Mouse (Mus musculus): ENCODE results near the gene Tnni3k. TPM values are rescaled to one million over a fixed set of nuclear protein-coding genes. Genes with fewer than 3 reads are reported as not detected.

Gene Tnni3k
- polyA plus RNA-seq, 1 experiment from 2014 or later, result 0.26 TPM

GRCm38 (mm10) chr3:154924936-154925335 is 130.3 kb downstream of the Tnni3k start:
- no peaks in the 10 kb centered on the region for H3K27me3 ChIP-seq
- no peak overlapping the region for H3K9ac ChIP-seq
- WGBS, result 92% methylated on average over 8 of the region's 8 CpGs
- H3K4me2 ChIP-seq, result no peak overlapping the region
- H3K4me3 ChIP-seq, result no peak overlapping the region
- no peaks in the 10 kb centered on the region for H3K9me3 ChIP-seq
- peaks cover 4% of the 10 kb centered on the region for H3K4me1 ChIP-seq (replicated peaks)
- H3K27ac ChIP-seq, result no peak overlapping the region
- no peak for ATAC-seq (ENCODE audit: low FRiP score)
- H3K36me3 ChIP-seq, result no peaks in the 10 kb centered on the region

- H3K4me1 ChIP-seq (replicated peaks), result no peaks in the 10 kb centered on the region
- no peaks in the 10 kb centered on the region for H3K36me3 ChIP-seq
- H3K27ac ChIP-seq, result no peak overlapping the region
- no peak for ATAC-seq (ENCODE audit: low FRiP score)
- WGBS, result 86% methylated on average over 1 of the region's 1 CpGs
- H3K9me3 ChIP-seq, result no peaks in the 10 kb centered on the region
- H3K9ac ChIP-seq, result no peak overlapping the region
- no peak overlapping the region for H3K4me3 ChIP-seq
- no peaks in the 10 kb centered on the region for H3K27me3 ChIP-seq
- no peak overlapping the region for H3K4me2 ChIP-seq
These were observed 139.6 kb downstream of the Tnni3k start for GRCm38 (mm10) chr3:154915566-154915965.

GRCm38 (mm10) chr3:154913641-154914040 is 141.6 kb downstream of the Tnni3k start:
- Histone ChIP-seq H3K4me3 (no peak overlapping the region), H3K9ac (no peak overlapping the region), H3K27me3 (no peaks in the 10 kb centered on the region), H3K4me2 (no peak overlapping the region), H3K4me1 (replicated peaks) (no peaks in the 10 kb centered on the region), H3K36me3 (no peaks in the 10 kb centered on the region), H3K9me3 (no peaks in the 10 kb centered on the region), H3K27ac (no peak overlapping the region)
- WGBS, result 76% methylated on average over 6 of the region's 6 CpGs
- ATAC-seq (ENCODE audit: low FRiP score), result no peak

GRCm38 (mm10) chr3:154896737-154897136 is 158.5 kb downstream of the Tnni3k start:
- Histone ChIP-seq H3K4me3 (no peak overlapping the region), H3K36me3 (no peaks in the 10 kb centered on the region), H3K27ac (no peak overlapping the region), H3K9me3 (no peaks in the 10 kb centered on the region), H3K27me3 (no peaks in the 10 kb centered on the region), H3K4me1 (replicated peaks) (no peaks in the 10 kb centered on the region), H3K4me2 (no peak overlapping the region), H3K9ac (no peak overlapping the region)
- ATAC-seq (ENCODE audit: low FRiP score), result no peak
- 76% methylated on average over 7 of the region's 7 CpGs for WGBS

GRCm38 (mm10) chr3:154893225-154893624 is 162.0 kb downstream of the Tnni3k start:
- Histone ChIP-seq H3K9me3 (no peaks in the 10 kb centered on the region), H3K9ac (no peak overlapping the region), H3K4me2 (no peak overlapping the region), H3K36me3 (no peaks in the 10 kb centered on the region), H3K4me3 (no peak overlapping the region), H3K27me3 (no peaks in the 10 kb centered on the region), H3K27ac (no peak overlapping the region), H3K4me1 (replicated peaks) (no peaks in the 10 kb centered on the region)
- 92% methylated on average over 3 of the region's 3 CpGs for WGBS
- ATAC-seq (ENCODE audit: low FRiP score), result no peak

- H3K4me3 ChIP-seq, result no peak overlapping the region
- H3K36me3 ChIP-seq, result no peaks in the 10 kb centered on the region
- H3K9me3 ChIP-seq, result no peaks in the 10 kb centered on the region
- no peak overlapping the region for H3K4me2 ChIP-seq
- 31% methylated on average over 5 of the region's 5 CpGs for WGBS
- H3K27ac ChIP-seq, result no peak overlapping the region
- peaks cover 12% of the 10 kb centered on the region for H3K4me1 ChIP-seq (replicated peaks)
- no peak overlapping the region; the same call in 1 of the 2 replicates for H3K9ac ChIP-seq
- no peak for ATAC-seq (ENCODE audit: low FRiP score)
- no peaks in the 10 kb centered on the region for H3K27me3 ChIP-seq
These were observed 169.8 kb downstream of the Tnni3k start for GRCm38 (mm10) chr3:154885452-154885851.

- H3K9me3 ChIP-seq, result no peaks in the 10 kb centered on the region
- no peaks in the 10 kb centered on the region for H3K27me3 ChIP-seq
- H3K4me3 ChIP-seq, result no peak overlapping the region
- no peaks in the 10 kb centered on the region for H3K36me3 ChIP-seq
- H3K4me1 ChIP-seq (replicated peaks), result peaks cover 16% of the 10 kb centered on the region
- no peak overlapping the region for H3K4me2 ChIP-seq
- no peak overlapping the region for H3K27ac ChIP-seq
- no peak overlapping the region for H3K9ac ChIP-seq
- 0 out of 2 replicates have a peak, but pooled peaks have one; percentile 49 for ATAC-seq (ENCODE audit: low FRiP score)
- WGBS, result 52% methylated on average over 5 of the region's 5 CpGs
These were observed 170.2 kb downstream of the Tnni3k start for GRCm38 (mm10) chr3:154885048-154885447.

GRCm38 (mm10) chr3:154881428-154881986 is 173.7 kb downstream of the Tnni3k start:
- Histone ChIP-seq H3K27me3 (no peaks in the 10 kb centered on the region), H3K27ac (no peak overlapping the region), H3K4me1 (replicated peaks) (peaks cover 16% of the 10 kb centered on the region), H3K9ac (no peak overlapping the region), H3K4me2 (no peak overlapping the region), H3K4me3 (no peak overlapping the region), H3K36me3 (no peaks in the 10 kb centered on the region), H3K9me3 (no peaks in the 10 kb centered on the region)
- no peak for ATAC-seq (ENCODE audit: low FRiP score)
- 72% methylated on average over 2 of the region's 2 CpGs for WGBS

GRCm38 (mm10) chr3:154880536-154880939 is 174.7 kb downstream of the Tnni3k start:
- no peaks in the 10 kb centered on the region for H3K36me3 ChIP-seq
- no peak overlapping the region for H3K4me2 ChIP-seq
- H3K9ac ChIP-seq, result no peak overlapping the region
- H3K9me3 ChIP-seq, result no peaks in the 10 kb centered on the region
- H3K27ac ChIP-seq, result no peak overlapping the region
- no peaks in the 10 kb centered on the region for H3K27me3 ChIP-seq
- no peak overlapping the region for H3K4me3 ChIP-seq
- 45% methylated on average over 4 of the region's 4 CpGs for WGBS
- H3K4me1 ChIP-seq (replicated peaks), result peaks cover 14% of the 10 kb centered on the region
- no peak for ATAC-seq (ENCODE audit: low FRiP score)

- 79% methylated on average over 5 of the region's 5 CpGs for WGBS
These were observed 175.1 kb downstream of the Tnni3k start for GRCm38 (mm10) chr3:154880108-154880507.

GRCm38 (mm10) chr3:154879515-154879914 is 175.7 kb downstream of the Tnni3k start:
- WGBS, result 74% methylated on average over 2 of the region's 2 CpGs
- no peak overlapping the region for H3K4me2 ChIP-seq
- peaks cover 7% of the 10 kb centered on the region; the same call in 1 of the 2 replicates for H3K4me1 ChIP-seq (replicated peaks)
- no peaks in the 10 kb centered on the region for H3K27me3 ChIP-seq
- no peak overlapping the region for H3K4me3 ChIP-seq
- no peak overlapping the region for H3K9ac ChIP-seq
- no peaks in the 10 kb centered on the region for H3K36me3 ChIP-seq
- no peak for ATAC-seq (ENCODE audit: low FRiP score)
- no peaks in the 10 kb centered on the region for H3K9me3 ChIP-seq
- no peak overlapping the region for H3K27ac ChIP-seq

More at GRCm38 (mm10) chr3:154880108-154880507, 175.1 kb downstream of the Tnni3k start:
- ATAC-seq (ENCODE audit: low FRiP score), result no peak
- H3K36me3 ChIP-seq, result no peaks in the 10 kb centered on the region
- no peaks in the 10 kb centered on the region for H3K9me3 ChIP-seq
- H3K27ac ChIP-seq, result no peak overlapping the region
- H3K9ac ChIP-seq, result no peak overlapping the region
- peaks cover 9% of the 10 kb centered on the region for H3K4me1 ChIP-seq (replicated peaks)
- no peak overlapping the region for H3K4me3 ChIP-seq
- H3K4me2 ChIP-seq, result no peak overlapping the region
- no peaks in the 10 kb centered on the region for H3K27me3 ChIP-seq

GRCm38 (mm10) chr3:154879080-154879479 is 176.1 kb downstream of the Tnni3k start:
- H3K36me3 ChIP-seq, result no peaks in the 10 kb centered on the region
- no peak overlapping the region for H3K27ac ChIP-seq
- WGBS, result 90% methylated on average over 1 of the region's 1 CpGs
- no peak overlapping the region for H3K9ac ChIP-seq
- H3K4me3 ChIP-seq, result no peak overlapping the region
- H3K27me3 ChIP-seq, result no peaks in the 10 kb centered on the region
- H3K4me1 ChIP-seq (replicated peaks), result peaks cover 7% of the 10 kb centered on the region; the same call in 1 of the 2 replicates
- no peaks in the 10 kb centered on the region for H3K9me3 ChIP-seq
- no peak for ATAC-seq (ENCODE audit: low FRiP score)
- no peak overlapping the region for H3K4me2 ChIP-seq

GRCm38 (mm10) chr3:154868807-154869206 is 186.4 kb downstream of the Tnni3k start:
- ATAC-seq (ENCODE audit: low FRiP score), result no peak
- Histone ChIP-seq H3K27me3 (no peaks in the 10 kb centered on the region), H3K27ac (no peak overlapping the region), H3K9ac (no peak overlapping the region), H3K4me2 (no peak overlapping the region), H3K36me3 (no peaks in the 10 kb centered on the region), H3K4me1 (replicated peaks) (no peaks in the 10 kb centered on the region), H3K9me3 (no peaks in the 10 kb centered on the region), H3K4me3 (no peak overlapping the region)
- WGBS, result 96% methylated on average over 4 of the region's 4 CpGs

Data from hindbrain, embryonic 13.5 days (tissue).